Mouse (Mus musculus) CH12.LX (cell line): ENCODE measurements around the gene Uchl1.

Experiments used
- CHD1 ChIP-seq: IDR thresholded peaks from 2 replicates; pipeline ENCODE4 v1.6.1; 2012; ENCODE audit warnings: low read depth, low read length, improper control_type of control experiment, inconsistent platforms
- CTCF ChIP-seq, 2 experiments: IDR thresholded peaks in 1 of 2; conservative IDR thresholded peaks in 1 of 2; 2 replicates each; pipeline ENCODE4 v1.5.1; 2011 to 2012; ENCODE audit warnings: low read depth in 2 of 2, low read length in 2 of 2, improper control_type of control experiment in 1 of 2, inconsistent platforms in 1 of 2, mild to moderate bottlenecking in 1 of 2, moderate library complexity in 1 of 2
- GABPA ChIP-seq: IDR thresholded peaks from 2 replicates; pipeline ENCODE4 v1.6.1; 2012; ENCODE audit warnings: low read depth, low read length, improper control_type of control experiment, inconsistent platforms; ENCODE audit not compliant: insufficient replicate concordance
- MAFK ChIP-seq: IDR thresholded peaks from 2 replicates; pipeline ENCODE4 v1.6.1; 2011; ENCODE audit warnings: low read length, improper control_type of control experiment; ENCODE audit not compliant: insufficient replicate concordance
- MAZ ChIP-seq: IDR thresholded peaks from 2 replicates; pipeline ENCODE4 v1.6.1; 2012; ENCODE audit warnings: low read depth, mild to moderate bottlenecking, inconsistent platforms, low read length, improper control_type of control experiment, moderate library complexity
- POLR2A ChIP-seq: IDR thresholded peaks from 2 replicates; pipeline ENCODE4 v1.6.1; 2011; ENCODE audit warnings: low read depth, mild to moderate bottlenecking, improper control_type of control experiment, low read length
- TCF12 ChIP-seq: IDR thresholded peaks from 2 replicates; pipeline ENCODE4 v1.6.1; 2014; ENCODE audit warnings: low read depth, mild to moderate bottlenecking, inconsistent platforms, low read length, improper control_type of control experiment
- ZC3H11A ChIP-seq: IDR thresholded peaks from 2 replicates; pipeline ENCODE4 v1.6.1; 2012; ENCODE audit warnings: low read depth, mild to moderate bottlenecking, inconsistent platforms, low read length, improper control_type of control experiment

DNA sequence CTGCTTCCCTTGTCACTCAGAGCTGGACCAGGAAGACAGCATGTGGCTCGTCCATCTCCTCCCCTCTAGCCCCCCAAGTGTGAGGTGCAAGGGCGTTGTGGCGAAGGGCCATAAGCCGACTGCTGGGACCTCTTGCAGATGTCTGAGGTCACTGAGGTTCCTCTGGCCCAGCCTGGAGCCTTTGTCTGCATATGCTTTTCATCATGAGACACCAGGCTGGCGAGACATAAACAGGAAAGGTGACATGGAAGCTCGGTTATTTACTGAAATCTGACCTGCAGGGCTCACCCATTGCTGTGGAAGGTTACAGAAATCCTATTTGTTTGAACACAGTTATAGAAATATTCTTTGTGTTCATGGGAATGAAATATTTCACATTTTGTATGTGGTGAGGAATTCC is 24.0 kb downstream of the Uchl1 start:
- TF ChIP-seq ZC3H11A: no peak
- no peak for TF ChIP-seq CTCF (conservative IDR thresholded peaks at IDR 0.05 in 1 of 2, IDR thresholded peaks at IDR 0.05 in 1 of 2; ENCODE audit: low read depth in 2 of 2, low read length in 2 of 2)
- TF ChIP-seq MAFK: no peak
- TF ChIP-seq POLR2A: no peak
- TF ChIP-seq CHD1: no peak
- no peak for TF ChIP-seq TCF12
- no peak for TF ChIP-seq GABPA
- no peak for TF ChIP-seq MAZ
